Mouse (Mus musculus): ENCODE measurements around the gene Fbxl22.

GRCm38 (mm10) chr9:66521595-66521994 lies 7.2 kb upstream of the Fbxl22 start:
- no peak for TF ChIP-seq POLR2A (IDR thresholded peaks at IDR 0.05; ENCODE audit: low read depth, low read length)
- TF ChIP-seq CTCF (IDR thresholded peaks at IDR 0.05; ENCODE audit: borderline replicate concordance, insufficient read depth, low read length): no peak

Data from embryonic fibroblast, embryonic 13.5 days (primary cell).